Mouse (Mus musculus) adrenal gland, postnatal 25 days (tissue): ENCODE measurements around the gene Khdc4. TPM values are rescaled to one million over a fixed set of nuclear protein-coding genes. Genes with fewer than 3 reads are reported as not detected.

Experiments
- DNase-seq: peaks from one replicate; pipeline ENCODE4 v3.0.0; 2021; ENCODE audit warnings: mixed read lengths
- total RNA-seq: library from RNA; stranded (reverse); gene quantifications from 2 replicates; pipeline ENCODE4 v1.2.3, GENCODE M21; 2021

Khdc4 gene
- total RNA-seq, 1 experiment from 2014 or later = 64.9 TPM

DNA sequence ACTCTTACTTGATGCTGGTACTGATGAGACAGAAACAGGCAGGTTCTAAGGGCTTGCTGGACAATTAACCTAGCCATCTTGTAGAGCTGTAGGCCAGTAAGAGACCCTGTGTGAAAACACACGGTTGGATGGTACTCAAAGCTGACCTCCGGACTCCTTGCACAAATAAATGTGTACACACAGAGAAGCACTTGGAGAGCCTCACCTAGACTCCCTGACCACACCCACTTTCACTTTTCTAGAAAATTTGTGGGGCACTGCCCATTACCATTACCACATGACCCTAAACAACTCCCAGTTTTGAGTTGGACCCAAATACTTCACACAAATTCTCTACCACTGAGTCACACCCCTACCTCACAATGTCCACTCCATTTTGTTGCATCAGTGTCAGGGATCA is 51.0 kb downstream of the Khdc4 start:
- DNase-seq = no peak

DNA sequence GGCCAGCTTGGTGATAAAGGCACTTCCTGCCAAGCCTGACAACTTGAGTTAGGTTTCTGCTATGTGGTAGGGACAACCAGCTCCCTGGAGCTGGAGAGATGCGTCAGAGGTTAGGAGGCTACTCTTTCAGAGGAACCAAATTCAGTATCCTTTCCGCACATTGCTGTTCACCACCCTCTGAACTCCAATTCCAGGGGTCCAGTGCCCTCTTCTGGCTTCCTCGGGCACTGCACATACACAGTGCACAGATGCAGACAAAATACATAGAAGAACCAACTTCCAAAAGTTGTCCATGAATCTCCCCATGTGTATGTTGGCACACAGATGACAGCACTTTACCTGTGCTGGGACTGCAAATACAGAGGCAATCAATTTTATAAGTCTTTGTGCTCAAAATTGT is 53.0 kb downstream of the Khdc4 start:
- DNase-seq = peak; percentile 70

DNA sequence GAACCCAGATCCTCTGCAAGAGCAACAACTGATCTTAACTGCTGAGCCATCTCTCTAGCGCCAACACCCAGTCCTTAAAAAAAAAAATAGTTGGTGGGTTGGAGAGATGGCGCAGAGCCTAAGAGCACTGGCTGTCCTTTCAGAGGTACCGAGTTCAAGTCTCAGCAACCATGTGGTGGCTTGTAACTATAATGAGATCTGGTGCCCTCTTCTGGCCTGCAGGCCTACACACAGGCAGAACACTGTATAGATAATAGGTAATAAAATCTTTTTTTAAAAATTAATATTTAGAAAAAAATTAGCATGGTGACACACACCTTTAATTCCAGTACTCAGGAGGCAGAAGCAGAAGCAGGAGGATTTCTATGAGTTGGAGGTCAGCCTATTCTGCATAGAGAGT is 54.5 kb downstream of the Khdc4 start:
- no peak for DNase-seq

DNA sequence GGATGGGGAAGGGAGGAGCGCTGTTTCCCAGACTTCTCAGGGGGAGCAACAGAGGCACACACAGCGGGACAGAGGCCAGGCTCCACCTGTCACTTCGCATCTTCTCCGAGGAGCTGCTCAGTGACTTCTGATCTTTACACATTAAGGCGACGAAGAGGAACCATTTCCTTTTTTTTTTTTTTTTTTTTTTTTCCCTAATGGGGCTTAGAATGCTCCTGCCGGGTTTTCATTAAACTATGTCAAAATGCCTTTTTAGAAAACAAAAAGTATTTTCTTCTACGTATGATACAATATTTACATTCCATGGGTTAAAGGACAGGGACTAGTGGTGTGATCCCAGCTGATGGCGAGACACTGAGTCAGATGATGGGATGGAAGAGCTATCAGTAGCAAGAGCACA is 59.9 kb downstream of the Khdc4 start:
- DNase-seq = no peak

DNA sequence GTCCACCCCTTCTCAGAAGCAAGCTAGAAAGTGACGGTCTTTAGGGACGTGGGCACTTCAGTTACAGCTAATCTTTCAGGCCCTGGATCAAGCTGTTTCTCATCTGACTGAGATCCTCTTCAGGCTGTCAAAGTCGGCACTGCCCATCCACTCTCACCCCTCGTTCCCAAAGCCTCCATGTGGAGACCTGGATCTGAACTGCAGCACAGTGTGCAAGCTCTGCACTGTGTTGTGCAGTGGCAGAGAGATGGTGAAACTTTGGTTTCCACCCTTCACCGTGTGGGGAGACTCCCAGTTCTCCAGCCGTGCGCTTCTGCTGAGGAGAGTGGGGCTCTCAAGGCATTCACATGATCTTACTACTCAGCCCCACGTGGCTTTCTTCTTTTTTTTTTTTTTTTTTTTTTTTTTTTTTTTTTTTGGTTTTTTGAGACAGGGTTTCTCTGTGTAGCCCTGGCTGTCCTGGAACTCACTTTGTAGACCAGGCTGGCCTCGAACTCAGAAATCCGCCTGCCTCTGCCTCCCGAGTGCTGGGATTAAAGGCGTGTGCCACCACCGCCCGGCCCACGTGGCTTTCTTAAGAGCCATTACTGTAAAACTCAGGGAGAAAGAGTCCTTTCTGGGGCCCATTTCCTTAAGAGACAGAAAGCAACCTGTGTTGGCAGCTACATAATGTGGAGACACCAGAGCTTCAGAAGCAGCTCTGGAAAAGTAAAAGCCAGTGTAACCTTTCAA is 60.7 kb downstream of the Khdc4 start:
- DNase-seq = no peak

DNA sequence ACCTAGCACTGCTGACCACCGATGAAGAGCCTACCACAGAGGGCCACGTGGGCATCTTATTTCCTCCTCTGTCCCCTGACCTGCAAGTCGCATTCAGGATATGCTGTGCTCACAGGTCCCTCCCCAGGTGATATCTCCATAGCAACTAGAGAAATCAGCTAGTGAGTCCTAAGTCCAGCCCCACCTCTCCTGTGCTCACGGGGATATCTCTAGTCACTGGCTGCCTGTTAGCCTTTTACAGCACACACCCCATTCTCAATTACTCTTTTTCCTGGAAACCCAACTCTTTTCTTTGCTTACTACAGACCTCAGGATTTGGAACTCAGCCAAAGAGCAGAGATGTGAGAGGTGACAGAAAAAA is 61.2 kb downstream of the Khdc4 start:
- DNase-seq = no peak

DNA sequence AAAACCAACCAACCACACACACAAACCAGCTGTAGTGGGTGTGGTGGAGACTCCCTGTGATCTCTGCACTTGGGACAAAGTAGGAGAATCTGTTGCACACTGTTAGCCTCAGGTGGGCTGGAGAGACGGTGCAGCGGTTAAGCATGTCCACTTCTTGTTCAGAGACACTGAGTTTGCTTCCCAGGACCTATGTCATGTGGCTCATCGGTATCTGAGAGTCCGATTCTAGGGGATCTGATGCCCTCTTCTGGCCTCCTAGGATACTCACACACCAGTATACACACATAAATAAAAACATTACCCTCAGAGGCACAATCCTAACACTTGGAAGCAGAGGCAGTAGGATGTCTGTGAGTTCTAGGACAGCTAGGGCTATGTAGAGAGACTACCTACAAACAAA is 68.7 kb downstream of the Khdc4 start:
- DNase-seq = no peak

DNA sequence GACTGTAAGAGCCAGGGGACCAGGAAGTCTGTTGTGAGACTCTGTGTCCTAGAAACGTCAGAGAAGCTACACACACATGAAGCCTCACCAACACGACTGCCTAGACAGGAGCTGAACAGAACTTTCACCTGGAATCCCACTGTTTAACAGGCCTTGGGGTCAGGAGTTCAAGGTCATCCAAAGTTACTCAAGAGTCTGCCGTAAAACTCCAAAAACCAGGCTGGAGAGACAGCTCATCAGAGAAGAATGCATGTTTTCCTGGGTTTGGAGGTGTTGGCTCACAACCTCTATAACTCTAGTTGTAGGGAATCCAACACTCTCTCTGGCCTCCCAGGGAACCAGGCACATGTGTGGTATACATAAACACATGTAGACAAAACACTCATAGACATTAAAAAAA is 69.9 kb downstream of the Khdc4 start:
- no peak for DNase-seq

DNA sequence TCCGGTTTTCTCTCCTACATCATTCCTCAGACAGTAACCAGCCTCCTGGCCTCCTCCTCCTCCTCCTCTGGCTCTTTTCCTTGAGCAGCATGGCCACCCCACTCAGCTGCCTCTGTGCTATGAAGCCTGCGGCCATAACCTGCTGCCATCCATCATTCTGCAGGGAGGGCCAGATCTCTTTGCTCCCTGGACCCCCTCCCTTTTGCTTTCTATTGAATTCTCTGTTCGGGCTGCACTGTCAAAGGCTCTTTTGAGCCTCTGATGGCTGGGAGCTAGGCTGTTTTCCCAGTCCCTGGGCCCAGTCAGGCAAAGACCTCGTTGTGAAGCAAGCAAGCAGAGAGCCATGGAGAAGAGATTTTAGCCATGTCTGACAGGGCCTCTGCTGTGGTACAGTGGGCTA is 70.7 kb downstream of the Khdc4 start:
- no peak for DNase-seq

DNA sequence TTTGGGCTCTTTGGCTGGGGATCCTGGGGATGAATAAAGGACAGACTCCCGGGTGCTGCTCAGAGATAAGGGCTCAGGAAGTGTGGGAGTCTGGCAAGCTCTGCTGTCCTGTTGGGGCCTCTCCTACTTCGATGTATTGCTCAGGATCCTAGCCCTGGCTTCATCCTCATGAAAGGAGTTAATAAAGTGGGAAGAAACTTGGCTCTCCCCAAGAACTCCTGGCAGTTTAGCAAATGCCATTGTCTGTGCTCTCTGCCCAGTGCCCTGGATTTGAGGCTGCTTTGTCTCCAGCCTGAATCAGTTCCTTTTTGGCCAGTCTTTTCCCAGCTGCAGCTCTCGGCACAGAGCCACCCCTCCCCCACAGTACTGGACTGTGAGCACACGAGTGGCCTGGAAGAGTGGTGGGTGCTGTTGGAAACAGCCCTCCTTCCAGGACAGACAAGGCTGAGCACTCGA is 72.5 kb downstream of the Khdc4 start:
- DNase-seq = peak; percentile 53

DNA sequence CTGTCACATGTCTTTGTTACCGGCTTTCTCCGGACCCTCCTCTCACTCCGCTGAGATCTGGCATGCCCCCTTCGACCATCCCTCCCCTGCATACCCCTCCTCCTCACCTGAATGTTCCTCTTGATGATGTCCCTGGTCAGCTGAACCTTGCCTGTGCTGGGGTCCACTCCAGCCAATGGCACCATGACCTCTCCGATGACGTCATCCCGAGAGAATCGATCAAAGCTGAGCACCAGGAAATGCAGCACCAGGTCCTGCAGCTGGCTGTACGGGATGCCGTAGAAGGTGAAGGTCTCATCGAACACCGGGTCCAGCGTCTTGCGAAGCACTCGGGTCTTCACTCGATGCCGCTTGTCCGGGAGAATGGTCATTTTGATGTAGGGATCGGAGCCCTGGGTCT is 76.0 kb downstream of the Khdc4 start:
- no peak for DNase-seq

DNA sequence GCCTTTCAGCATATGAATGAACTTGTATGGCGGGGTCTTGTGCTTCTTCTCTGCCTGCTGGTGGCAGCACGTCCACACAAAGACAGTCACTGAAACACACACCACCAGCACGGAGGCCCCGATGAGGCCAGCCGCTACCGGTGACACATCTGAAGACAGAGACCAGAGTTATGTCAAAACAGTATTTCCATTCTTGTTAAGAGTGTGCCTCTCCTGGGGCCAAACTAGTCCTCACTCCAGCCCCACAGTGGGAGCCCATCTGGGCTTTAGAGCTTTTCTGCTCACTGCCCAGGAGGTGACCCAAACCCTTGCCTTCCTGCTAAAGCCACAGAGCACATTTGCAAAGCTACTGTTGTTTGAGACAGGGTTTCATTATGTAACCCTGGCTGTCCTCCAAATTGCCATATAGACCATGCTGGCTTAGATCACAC is 76.8 kb downstream of the Khdc4 start:
- no peak for DNase-seq

Other genes with a start within 250 kb of the Khdc4 start
- 6.0 and 6.2 TPM in 2 replicates for gene Sema4a, start 224.6 kb upstream of the Khdc4 start, total RNA-seq
- gene Lmna, start 175.8 kb upstream of the Khdc4 start, total RNA-seq = 90.6 and 91.1 TPM in 2 replicates
- 3.3 and 3.5 TPM in 2 replicates for gene Mex3a, start 153.4 kb upstream of the Khdc4 start, total RNA-seq
- gene Rab25, start 137.5 kb upstream of the Khdc4 start, total RNA-seq = not detected in 2 replicates
- 148 and 150 TPM in 2 replicates for gene Lamtor2, start 132.7 kb upstream of the Khdc4 start, total RNA-seq
- gene Ubqln4, start 132.0 kb upstream of the Khdc4 start, total RNA-seq = 74.3 and 87.0 TPM in 2 replicates
- 199 and 214 TPM in 2 replicates for gene Ssr2, start 109.9 kb upstream of the Khdc4 start, total RNA-seq
- gene Arhgef2, start 79.8 kb upstream of the Khdc4 start, total RNA-seq = 35.4 and 35.9 TPM in 2 replicates
- not detected in 2 replicates for gene Rxfp4, start 32.7 kb upstream of the Khdc4 start, total RNA-seq
- gene Rit1, start 31.0 kb downstream of the Khdc4 start, total RNA-seq = 48.7 and 65.4 TPM in 2 replicates
- 7.8 and 11.1 TPM in 2 replicates for gene Syt11, start 89.4 kb downstream of the Khdc4 start, total RNA-seq
- gene Gon4l, start 149.4 kb downstream of the Khdc4 start, total RNA-seq = 35.2 and 40.3 TPM in 2 replicates
- gene Msto1, start 228.2 kb downstream of the Khdc4 start, total RNA-seq = 22.9 and 24.5 TPM in 2 replicates